Mouse (Mus musculus): ENCODE data around the gene Nr5a1. TPM values are rescaled to one million over a fixed set of nuclear protein-coding genes. Genes with fewer than 3 reads are reported as not detected.

The Nr5a1 gene
- total RNA-seq, 1 experiment = 0.13 TPM

DNA sequence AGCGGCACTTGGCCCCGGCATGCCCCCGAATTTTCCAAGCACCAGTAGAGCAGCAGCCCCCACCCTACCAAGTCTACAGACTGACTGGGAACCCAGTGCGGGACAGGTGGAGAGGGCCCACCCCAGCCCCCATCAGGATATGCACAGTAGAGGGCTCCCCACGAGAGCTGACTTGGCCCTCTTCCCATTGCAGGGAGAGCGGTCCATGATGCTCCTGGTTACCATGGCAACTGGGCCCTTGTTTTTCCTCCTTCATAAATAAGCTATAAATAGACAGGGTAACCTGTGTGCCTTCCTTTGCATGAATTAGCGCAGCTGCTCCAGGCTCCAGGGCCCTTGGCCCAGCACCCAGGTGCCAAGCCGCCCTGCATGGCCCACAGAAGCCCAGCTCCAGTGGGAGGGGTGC is 67.1 kb downstream of the Nr5a1 start:
- DNase-seq (ENCODE audit: low read depth, low spot score) = no peak
- Histone ChIP-seq H3K36me3 (ENCODE audit: control insufficient read depth, insufficient read depth, low read length, poor library complexity, severe bottlenecking) (no peaks in the 10 kb centered on the region), H3K4me1 (ENCODE audit: control insufficient read depth in 2 of 2, insufficient read depth in 2 of 2, low read length in 2 of 2, poor library complexity in 1 of 2) (peaks cover 0 to 3% of the 10 kb centered on the region in 2 experiments; a peak in 1 of 4 replicates), H3K4me3 (ENCODE audit: insufficient read depth in 1 of 2, low read depth in 1 of 2, low read length in 2 of 2, poor library complexity in 1 of 2, severe bottlenecking in 1 of 2) (no peak overlapping the region), H3K9ac (ENCODE audit: insufficient read depth, low read depth, low read length, poor library complexity, severe bottlenecking) (no peak overlapping the region), H3K27ac (ENCODE audit: insufficient read depth, low read depth, low read length, poor library complexity, severe bottlenecking) (no peak overlapping the region), H3K9me3 (ENCODE audit: control insufficient read depth, insufficient read depth, low read depth, low read length) (no peaks in the 10 kb centered on the region)
- TF ChIP-seq ZNF384 (IDR thresholded peaks at IDR 0.05; ENCODE audit: low read depth, low read length) (no peak), CHD2 (IDR thresholded peaks at IDR 0.05; ENCODE audit: low read depth, low read length) (no peak), MAFK (IDR thresholded peaks at IDR 0.05; ENCODE audit: insufficient read depth, low read depth, low read length) (no peak), ZC3H11A (IDR thresholded peaks at IDR 0.05; ENCODE audit: borderline replicate concordance, low read depth, low read length) (no peak), HCFC1 (IDR thresholded peaks at IDR 0.05; ENCODE audit: borderline replicate concordance, insufficient read depth, low read length) (no peak)
- in situ Hi-C loops (cut with MboI; ENCODE audit: low sequenced_read_pairs in 2 of 2, unreplicated experiment in 2 of 2) = no loop called here

DNA sequence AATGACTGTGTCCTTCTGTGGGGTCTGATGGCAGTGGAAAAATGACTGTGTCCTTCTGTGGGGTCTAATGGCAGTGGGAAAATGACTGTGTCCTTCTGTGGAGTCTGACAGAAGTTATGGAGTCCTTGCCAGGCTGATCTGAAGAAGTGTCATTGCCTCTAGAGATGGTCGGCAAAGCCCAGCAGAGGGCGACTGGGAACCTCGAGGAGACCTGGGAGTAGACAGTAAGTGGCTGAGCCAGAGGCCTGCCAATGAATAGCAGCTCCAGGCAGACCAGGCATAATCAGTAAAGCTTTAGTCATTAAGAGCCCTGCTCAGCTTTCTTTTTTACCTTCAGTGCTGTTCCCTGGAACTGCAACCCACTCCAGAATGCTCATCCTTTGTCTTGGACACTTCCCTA is 68.4 kb downstream of the Nr5a1 start:
- DNase-seq (ENCODE audit: low read depth, low spot score) = peak; percentile 63
- in situ Hi-C loops (cut with MboI; ENCODE audit: low sequenced_read_pairs in 2 of 2, unreplicated experiment in 2 of 2) = no loop called here
- TF ChIP-seq MAFK (IDR thresholded peaks at IDR 0.05; ENCODE audit: insufficient read depth, low read depth, low read length) (no peak), ZC3H11A (IDR thresholded peaks at IDR 0.05; ENCODE audit: borderline replicate concordance, low read depth, low read length) (peak; percentile 49; the same call in 1 of the 2 replicates)
- H3K36me3 ChIP-seq (ENCODE audit: control insufficient read depth, insufficient read depth, low read length, poor library complexity, severe bottlenecking) = peaks cover 4% of the 10 kb centered on the region
- no peak overlapping the region for H3K9ac ChIP-seq (ENCODE audit: insufficient read depth, low read depth, low read length, poor library complexity, severe bottlenecking)
- H3K4me3 ChIP-seq (ENCODE audit: insufficient read depth in 1 of 2, low read depth in 1 of 2, low read length in 2 of 2, poor library complexity in 1 of 2, severe bottlenecking in 1 of 2) = no peak overlapping the region
- no peak overlapping the region for H3K27ac ChIP-seq (ENCODE audit: insufficient read depth, low read depth, low read length, poor library complexity, severe bottlenecking)
- H3K4me1 ChIP-seq (ENCODE audit: control insufficient read depth in 2 of 2, insufficient read depth in 2 of 2, low read length in 2 of 2, poor library complexity in 1 of 2) = peaks cover 2 to 3% of the 10 kb centered on the region in 2 experiments; a peak in 3 of 4 replicates
- H3K9me3 ChIP-seq (ENCODE audit: control insufficient read depth, insufficient read depth, low read depth, low read length) = no peaks in the 10 kb centered on the region

DNA sequence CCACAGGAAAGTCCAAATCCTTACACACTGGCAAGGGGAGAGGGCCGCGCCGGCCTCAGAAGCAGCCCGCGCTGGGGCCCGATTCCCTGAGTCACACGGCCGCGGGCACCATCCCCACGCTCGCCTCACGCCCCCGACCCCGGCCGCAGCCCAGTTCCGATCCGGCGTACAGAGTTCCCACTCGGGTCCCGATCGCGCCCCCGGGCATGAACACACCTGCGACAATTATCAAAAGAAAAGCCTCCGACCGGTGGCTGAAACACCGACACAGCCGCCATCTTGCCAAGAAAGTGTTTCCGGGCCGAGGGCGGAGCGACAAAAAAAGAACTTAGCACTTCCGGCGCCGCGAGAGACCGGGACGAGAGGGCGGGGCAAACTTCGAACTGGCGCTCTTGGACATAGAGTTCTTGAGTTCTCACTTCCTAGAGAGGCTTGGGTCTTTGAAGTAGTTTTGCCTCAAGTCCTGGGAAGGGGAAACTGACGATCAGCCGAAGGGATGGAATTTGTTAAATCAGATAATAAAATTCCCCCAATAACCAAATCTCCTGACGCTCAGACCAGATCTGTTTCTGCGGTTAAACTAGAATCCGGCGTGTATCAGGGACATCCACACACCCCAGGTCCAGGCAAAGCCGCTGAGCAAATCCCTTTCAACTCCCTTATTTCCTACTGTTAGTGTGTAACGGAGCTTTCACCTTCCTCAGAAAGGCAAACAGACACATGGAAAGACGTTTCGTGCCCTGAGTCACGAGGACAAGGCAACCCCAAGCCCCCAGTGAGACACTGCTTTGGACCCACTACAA is 70.5 kb downstream of the Nr5a1 start, which contains the start of gene Psmb7:
Gene Psmb7 (minus strand): TSS at position 463 of the 803 bp plus-strand sequence.
- in situ Hi-C loops (cut with MboI; ENCODE audit: low sequenced_read_pairs in 2 of 2, unreplicated experiment in 2 of 2) = no loop called here
- peaks cover 11% of the 10 kb centered on the region for H3K36me3 ChIP-seq (ENCODE audit: control insufficient read depth, insufficient read depth, low read length, poor library complexity, severe bottlenecking)
- H3K4me3 ChIP-seq (ENCODE audit: insufficient read depth in 1 of 2, low read depth in 1 of 2, low read length in 2 of 2, poor library complexity in 1 of 2, severe bottlenecking in 1 of 2) = peak within 1 kb of the TSS; percentile 97 to 98
- H3K9me3 ChIP-seq (ENCODE audit: control insufficient read depth, insufficient read depth, low read depth, low read length) = no peaks in the 10 kb centered on the region
- peak; percentile 93 for DNase-seq (ENCODE audit: low read depth, low spot score)
- peak within 1 kb of the TSS; percentile 98 for H3K9ac ChIP-seq (ENCODE audit: insufficient read depth, low read depth, low read length, poor library complexity, severe bottlenecking)
- H3K4me1 ChIP-seq (ENCODE audit: control insufficient read depth in 2 of 2, insufficient read depth in 2 of 2, low read length in 2 of 2, poor library complexity in 1 of 2) = peaks cover 2 to 3% of the 10 kb centered on the region in 2 experiments; a peak in 3 of 4 replicates
- 0 out of 2 replicates have a peak, but pooled peaks have one; percentile 17 for TF ChIP-seq ZNF384 (IDR thresholded peaks at IDR 0.05; ENCODE audit: low read depth, low read length)
- TF ChIP-seq ZC3H11A (IDR thresholded peaks at IDR 0.05; ENCODE audit: borderline replicate concordance, low read depth, low read length) = no peak
- 0 out of 2 replicates have a peak, but pooled peaks have one; percentile 25 for TF ChIP-seq HCFC1 (IDR thresholded peaks at IDR 0.05; ENCODE audit: borderline replicate concordance, insufficient read depth, low read length)
- H3K27ac ChIP-seq (ENCODE audit: insufficient read depth, low read depth, low read length, poor library complexity, severe bottlenecking) = peak within 1 kb of the TSS; percentile 71

Other genes with a start within 250 kb of the Nr5a1 start
- gene Nek6, start 202.9 kb downstream of the Nr5a1 start, total RNA-seq (2012; rRNA removed) = 13.4 and 16.9 TPM in 2 replicates
- gene Psmb7, start 70.5 kb downstream of the Nr5a1 start, total RNA-seq (2012; rRNA removed) = 224 and 382 TPM in 2 replicates
- 40.7 and 51.5 TPM in 2 replicates for gene Nr6a1, start 213.1 kb upstream of the Nr5a1 start, total RNA-seq (2012; rRNA removed)
- 0.27 and 0.37 TPM in 2 replicates for gene Olfml2a, start 217.4 kb upstream of the Nr5a1 start, total RNA-seq (2012; rRNA removed)